Mouse (Mus musculus): ENCODE data around the gene Ncoa3.
"Not testable (repeated sequence)": the region's sequence is repeated elsewhere in the genome, so short reads cannot be mapped to it uniquely, and the experiment has no call there.

Gene Ncoa3

DNA sequence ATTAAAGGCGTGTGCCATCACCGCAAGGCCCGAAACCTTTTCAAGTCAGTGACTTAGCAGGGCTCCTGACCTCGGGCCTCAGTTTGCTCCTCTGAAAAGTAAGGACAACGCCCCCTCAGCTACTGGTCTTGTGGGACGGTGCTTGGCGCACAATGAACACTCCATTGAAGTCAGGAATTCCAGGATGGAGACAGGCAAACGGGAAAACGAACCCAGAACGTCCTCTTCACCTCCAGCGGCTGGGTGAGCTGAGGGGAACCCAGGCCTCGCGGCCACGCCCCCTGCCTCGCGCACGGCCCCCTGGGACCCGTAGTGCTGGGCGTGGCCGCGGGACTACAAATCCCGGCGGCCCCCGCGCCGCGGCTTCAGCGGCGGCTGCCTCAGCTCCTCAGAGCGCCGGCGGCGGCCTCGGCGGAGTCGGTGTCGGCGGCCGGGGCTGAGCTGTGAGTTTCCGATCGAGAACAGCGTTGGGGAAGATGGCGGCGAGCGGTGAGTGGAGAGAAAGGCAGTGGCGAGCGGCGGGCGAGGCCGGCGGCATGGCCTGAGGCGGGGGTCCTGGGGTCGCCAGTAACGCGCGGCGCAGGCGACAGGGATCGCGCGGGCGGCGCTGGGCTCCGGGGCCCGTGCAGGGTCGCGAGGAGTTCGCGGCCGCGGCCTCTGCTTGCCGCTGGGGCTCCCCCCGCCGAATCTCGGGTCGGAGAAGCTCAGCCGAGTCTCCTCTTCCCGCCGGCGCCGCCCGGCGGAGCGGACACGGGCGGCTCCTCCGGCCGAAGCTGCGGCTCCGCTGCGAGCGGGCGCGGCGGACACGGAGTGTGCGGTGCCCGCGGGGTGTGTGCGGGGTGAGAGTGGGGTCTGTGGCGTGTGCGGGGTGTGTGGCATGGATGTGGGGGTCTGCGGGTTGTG, at the start of gene Ncoa3:
TSS of gene Ncoa3 (plus strand) at position 367 of the 903 bp plus-strand sequence.
- DNase-seq (ENCODE audit: extremely low read depth, low read depth), result peak; percentile 63

GRCm38 (mm10) chr2:165943113-165943512, 49.3 kb upstream of the Ncoa3 start:
- no peak for DNase-seq (ENCODE audit: extremely low read depth, low read depth)

- no peak for DNase-seq (ENCODE audit: extremely low read depth, low read depth)
Measured at GRCm38 (mm10) chr2:165944576-165945351, 47.7 kb upstream of the Ncoa3 start.

- DNase-seq (ENCODE audit: extremely low read depth, low read depth), result no peak
Measured at GRCm38 (mm10) chr2:165946046-165946564, 46.3 kb upstream of the Ncoa3 start.

DNA sequence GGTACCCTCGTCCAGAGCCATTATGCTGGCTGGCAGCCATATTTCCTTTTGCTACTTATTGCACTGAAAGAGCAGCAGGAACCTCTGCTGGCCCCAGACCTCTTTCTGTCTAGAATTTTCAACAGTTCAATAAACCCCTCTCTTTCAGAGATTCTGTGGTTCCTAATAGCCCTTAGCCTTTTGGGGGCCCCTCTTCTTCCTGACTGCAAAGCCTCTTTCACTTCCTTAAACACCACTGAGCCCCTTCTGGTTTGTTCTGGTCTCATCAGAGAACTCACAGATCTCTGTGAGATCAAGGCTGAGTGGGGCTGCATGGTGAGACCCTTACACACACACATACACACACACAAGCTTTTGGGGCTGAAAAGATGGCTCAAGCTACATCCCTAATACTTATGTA, 44.4 kb upstream of the Ncoa3 start:
- no peak for DNase-seq (ENCODE audit: extremely low read depth, low read depth)

DNA sequence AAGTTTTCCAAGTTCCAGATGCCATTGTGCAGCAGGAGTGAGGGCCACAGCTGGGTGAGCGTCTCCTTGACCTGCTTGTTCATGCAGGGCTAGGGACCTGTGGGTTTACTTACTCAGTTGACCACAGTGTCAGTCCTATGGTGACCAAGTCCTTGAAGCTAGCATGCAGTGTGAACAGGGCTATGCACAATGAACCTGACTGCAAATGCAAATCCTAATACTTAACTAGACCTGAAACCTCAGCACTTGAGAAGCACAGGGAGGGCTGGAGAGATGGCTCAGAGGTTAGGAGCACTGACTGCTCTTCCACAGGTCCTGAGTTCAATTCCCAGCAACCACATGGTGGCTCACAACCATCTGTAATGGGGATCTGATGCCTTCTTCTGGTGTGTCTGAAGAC, 43.7 kb upstream of the Ncoa3 start:
- DNase-seq (ENCODE audit: extremely low read depth, low read depth), result not testable (repeated sequence)

- DNase-seq (ENCODE audit: extremely low read depth, low read depth), result peak; percentile 61
Measured at GRCm38 (mm10) chr2:165949719-165950118, 42.7 kb upstream of the Ncoa3 start.

- DNase-seq (ENCODE audit: extremely low read depth, low read depth), result peak; percentile 50
Measured at GRCm38 (mm10) chr2:165951432-165952068, 40.9 kb upstream of the Ncoa3 start.

GRCm38 (mm10) chr2:165954872-165955271, 37.6 kb upstream of the Ncoa3 start:
- peak; percentile 95 for DNase-seq (ENCODE audit: extremely low read depth, low read depth)

- DNase-seq (ENCODE audit: extremely low read depth, low read depth), result no peak
Measured at GRCm38 (mm10) chr2:165955386-165955785, 37.0 kb upstream of the Ncoa3 start.

DNA sequence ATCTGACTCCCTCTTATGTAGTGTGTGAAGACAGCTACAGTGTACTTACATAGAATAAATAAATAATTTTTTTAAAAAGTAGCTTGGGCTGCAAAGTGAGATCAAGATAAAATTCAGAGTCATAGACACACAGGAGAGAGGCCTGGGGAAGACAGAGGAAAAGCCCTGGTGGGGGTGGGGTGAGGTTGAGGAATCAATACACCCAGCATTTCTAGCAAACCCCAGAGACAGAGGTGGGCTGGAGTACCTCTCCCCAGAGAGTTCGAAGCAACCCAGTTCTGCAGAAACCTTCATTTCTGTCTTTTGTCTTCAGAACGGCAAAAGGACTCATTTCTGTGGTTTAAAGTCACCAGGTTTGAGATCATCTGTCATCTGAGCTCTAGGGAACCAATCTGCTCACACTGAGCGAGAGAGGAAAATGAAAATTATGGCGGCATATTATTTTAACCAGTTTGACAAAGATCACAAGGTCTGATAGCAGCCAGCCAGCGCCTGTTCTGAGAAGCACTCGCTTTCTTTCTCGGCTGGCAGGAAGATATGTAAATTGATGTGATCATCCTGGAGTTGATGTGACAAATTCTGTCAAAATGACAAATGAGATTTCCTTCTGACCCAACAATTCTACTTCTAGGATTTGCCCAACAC, 36.2 kb upstream of the Ncoa3 start:
- no peak for DNase-seq (ENCODE audit: extremely low read depth, low read depth)

GRCm38 (mm10) chr2:165957257-165957828, 35.1 kb upstream of the Ncoa3 start:
- no peak for DNase-seq (ENCODE audit: extremely low read depth, low read depth)

GRCm38 (mm10) chr2:165958556-165958955, 33.9 kb upstream of the Ncoa3 start:
- no peak for DNase-seq (ENCODE audit: extremely low read depth, low read depth)

- no peak for DNase-seq (ENCODE audit: extremely low read depth, low read depth)
Measured at GRCm38 (mm10) chr2:165960695-165961094, 31.7 kb upstream of the Ncoa3 start.

DNA sequence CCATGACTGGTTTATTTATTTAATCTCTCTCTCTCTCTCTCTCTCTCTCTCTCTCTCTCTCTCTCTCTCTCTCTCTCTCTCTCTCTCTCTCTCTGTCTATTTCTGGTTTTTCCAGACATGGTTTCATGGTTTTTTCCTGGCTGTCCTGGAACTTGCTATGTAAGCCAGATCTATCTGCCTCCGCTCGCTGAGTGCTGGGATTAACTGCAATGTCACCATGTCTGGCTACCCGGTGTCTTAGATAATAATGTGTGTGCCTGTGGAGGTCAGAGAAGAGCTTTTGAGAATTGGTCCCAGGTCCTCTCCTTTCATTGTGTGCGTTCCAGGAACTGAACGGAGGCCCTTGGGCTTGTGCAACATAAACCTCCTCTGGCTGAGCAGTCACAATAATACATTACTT, 29.6 kb upstream of the Ncoa3 start:
- DNase-seq (ENCODE audit: extremely low read depth, low read depth), result no peak

DNA sequence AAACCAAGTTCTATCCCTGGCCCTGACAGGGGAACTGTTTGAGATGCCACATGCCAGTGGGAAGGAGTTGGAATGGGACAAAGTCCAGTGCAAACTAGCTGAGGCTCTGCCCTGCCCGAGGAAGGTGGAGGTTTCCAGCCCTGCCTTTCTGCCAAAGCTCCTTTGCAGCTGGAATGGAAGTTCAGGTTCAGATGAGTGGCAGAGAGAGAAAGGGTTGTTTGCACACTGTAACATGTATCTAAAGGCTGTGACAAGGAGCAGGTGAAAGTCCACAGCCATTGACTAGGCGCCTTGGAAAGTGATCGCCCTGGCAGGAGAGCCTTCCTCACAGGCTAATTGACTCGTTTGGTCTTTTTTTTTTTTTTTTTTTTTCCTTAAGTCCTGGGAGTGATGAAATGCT, 28.3 kb upstream of the Ncoa3 start:
- no peak for DNase-seq (ENCODE audit: extremely low read depth, low read depth)

- no peak for DNase-seq (ENCODE audit: extremely low read depth, low read depth)
Measured at GRCm38 (mm10) chr2:165967076-165967475, 25.4 kb upstream of the Ncoa3 start.

DNA sequence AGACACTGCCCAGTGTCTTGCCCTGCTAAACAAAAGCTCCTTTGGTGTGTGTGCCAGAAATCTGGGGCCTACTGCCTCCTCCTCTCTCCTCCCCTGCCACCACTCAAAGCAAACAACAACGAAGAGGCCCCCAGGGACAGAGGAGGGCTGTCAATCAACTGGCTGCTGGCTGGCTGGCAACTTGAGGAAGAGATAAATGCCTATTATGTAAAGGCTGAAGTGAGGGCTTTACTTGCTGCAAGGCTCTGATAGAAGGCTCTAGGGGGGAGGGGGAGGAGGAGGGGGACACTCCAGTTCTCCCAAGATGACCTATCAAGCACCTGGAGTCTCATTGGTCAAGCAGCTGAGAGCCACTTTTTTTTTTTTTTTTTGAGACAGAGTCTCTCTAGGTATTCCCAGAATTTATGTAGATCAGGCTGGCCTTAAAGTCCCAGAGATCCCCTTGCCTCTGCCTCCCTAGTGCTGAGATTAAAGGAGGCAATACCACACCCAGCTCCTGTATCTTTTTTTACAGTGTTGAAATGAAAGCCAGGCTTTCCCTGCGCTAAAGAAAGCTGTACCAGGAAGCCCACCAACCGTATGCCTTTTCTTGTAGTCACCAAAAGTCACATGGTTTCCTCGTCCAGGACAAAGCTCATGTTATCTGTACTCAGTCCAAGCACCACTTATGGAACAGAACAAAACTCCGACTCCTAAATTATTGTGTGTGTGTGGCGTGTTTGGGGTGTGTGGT, 24.4 kb upstream of the Ncoa3 start:
- peak; percentile 83 for DNase-seq (ENCODE audit: extremely low read depth, low read depth)

DNA sequence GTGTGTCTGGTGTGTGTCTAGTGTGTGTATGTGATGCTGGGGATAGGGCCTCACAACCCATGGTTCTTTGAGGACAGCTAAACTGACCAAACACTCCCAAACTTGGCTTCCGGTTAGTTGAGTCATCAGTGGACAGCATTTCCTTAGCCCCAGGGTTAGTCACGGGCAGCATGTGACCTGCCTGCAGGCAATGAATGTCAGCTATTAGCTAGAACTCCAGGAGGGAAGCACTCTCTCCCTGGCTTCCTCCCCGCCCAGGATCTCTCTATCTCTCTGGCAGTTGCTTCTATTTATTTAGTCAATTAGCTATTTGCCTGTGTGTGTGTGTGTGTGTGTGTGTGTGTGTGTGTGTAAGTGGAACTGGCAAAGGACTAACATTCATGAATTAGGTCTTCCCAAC, 23.6 kb upstream of the Ncoa3 start:
- DNase-seq (ENCODE audit: extremely low read depth, low read depth), result no peak

- no peak for DNase-seq (ENCODE audit: extremely low read depth, low read depth)
Measured at GRCm38 (mm10) chr2:165969391-165969790, 23.0 kb upstream of the Ncoa3 start.

Measured in MEL-GATA-1-ER (cell line).